Mouse (Mus musculus): ENCODE data around the gene Vmp1. TPM values are rescaled to one million over a fixed set of nuclear protein-coding genes. Genes with fewer than 3 reads are reported as not detected.

The Vmp1 gene
- polyA plus RNA-seq, 1 experiment = 365 TPM

DNA sequence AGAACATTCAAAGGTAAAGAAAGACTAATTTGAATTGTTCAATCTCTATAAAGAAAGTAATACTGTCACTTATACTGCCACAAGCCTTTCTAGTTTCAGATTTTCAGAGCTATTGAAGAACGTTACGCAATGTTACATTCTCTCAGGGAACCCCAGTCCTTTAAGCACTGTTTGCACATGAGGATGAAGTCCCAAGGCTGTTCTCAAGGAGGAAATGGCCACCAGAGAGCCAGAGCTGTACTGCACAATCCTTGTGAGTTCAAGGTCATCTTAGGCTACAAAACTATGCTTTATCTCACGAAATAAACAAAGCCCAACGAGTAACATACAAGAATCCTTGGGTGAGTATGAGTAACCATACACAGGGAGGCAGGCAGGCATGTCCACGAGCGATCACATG lies 49.2 kb downstream of the Vmp1 start:
- no peak for DNase-seq (ENCODE audit: low spot score)

DNA sequence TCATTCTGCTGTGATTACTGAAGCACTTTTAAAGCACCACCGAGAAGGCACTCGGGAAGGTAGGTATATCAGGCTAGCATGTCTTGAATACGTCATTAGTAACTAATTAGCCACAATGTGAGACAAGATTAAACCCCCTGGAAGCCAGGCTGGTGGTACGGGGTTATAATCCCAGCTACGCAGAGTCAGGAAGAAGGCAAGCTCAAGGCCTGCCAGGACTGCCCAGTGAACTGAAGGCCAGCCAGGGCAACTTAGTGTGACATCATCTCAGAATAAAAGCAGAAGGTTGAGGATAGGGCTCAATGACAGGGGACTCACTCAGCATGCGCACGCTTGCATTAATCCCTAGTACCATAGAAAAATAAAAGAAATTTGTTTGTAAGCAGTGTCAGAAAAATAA lies 53.7 kb downstream of the Vmp1 start:
- DNase-seq (ENCODE audit: low spot score) = no peak

DNA sequence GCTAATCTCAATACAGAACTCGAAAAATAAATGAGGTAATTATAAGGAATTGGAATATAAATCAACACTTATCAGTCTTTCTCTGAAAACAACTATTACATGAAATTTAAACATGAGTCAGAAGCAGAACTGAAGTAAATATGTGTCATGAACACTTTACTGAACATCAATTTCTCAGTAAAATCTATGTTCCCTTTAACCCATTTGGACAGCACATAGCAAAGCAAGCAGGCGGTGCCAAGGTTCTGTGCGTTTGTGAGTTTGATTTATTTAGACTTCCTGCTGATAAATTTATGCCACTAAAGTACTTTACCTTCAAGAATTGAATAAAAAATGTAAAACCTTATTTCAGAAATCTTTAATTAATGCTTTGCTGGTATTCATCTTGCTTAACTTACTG lies 54.2 kb downstream of the Vmp1 start:
- no peak for DNase-seq (ENCODE audit: low spot score)

DNA sequence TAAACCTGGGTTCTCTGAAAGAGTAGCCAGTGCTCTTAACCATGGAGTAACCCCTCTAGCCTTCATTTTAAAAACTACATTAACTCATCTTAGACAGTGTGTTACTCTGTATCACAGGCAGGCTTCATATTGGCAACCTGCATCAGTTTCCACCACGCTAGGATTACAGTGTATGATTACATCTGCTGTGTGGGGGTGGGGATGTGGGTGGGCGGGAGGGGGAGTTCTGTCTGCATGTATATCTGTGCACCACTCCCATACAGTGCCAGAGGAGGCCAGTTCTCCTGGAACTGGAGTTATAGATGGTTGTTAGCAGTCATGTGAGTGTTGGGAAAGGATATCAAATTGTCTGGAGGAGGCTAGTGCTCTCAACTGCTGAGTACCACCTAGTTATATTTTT lies 55.2 kb downstream of the Vmp1 start:
- DNase-seq (ENCODE audit: low spot score) = no peak

DNA sequence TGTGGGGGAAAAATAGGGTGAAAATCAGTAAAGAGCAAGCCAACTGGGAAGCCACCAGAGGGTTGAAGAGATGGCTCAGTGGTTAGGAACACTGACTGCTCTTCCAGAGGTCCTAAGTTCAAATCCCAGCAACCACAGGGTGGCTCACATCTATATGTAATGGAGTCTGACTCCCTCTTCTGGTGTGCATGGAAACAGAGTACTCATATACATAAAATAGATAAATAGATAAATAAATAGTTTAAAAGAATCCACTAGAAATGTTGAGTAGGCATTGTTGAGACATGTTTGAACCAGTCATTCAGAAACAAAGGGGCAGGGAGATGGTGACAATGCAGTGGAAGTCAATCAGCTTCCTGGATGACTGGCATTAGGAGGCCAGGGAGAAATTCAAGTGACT lies 56.0 kb downstream of the Vmp1 start:
- DNase-seq (ENCODE audit: low spot score) = no peak

DNA sequence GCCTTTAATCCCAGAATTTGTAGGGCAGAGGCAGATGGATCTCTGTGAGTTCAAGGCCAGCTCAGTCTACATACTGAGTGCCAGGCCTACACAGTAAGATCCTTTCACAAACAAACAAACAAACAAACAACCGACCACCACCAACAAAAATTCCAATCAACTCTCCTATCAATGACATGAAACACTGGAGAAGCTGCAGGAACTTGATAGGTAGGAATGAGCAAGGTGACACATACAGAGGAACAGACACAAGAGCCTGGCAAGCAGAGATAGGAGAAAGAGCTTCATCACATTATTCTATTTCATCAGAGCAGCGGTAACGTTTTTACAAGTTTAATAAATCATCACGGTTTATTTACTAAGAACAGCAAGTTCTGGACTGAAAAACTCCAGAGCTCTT lies 56.9 kb downstream of the Vmp1 start:
- DNase-seq (ENCODE audit: low spot score) = no peak

DNA sequence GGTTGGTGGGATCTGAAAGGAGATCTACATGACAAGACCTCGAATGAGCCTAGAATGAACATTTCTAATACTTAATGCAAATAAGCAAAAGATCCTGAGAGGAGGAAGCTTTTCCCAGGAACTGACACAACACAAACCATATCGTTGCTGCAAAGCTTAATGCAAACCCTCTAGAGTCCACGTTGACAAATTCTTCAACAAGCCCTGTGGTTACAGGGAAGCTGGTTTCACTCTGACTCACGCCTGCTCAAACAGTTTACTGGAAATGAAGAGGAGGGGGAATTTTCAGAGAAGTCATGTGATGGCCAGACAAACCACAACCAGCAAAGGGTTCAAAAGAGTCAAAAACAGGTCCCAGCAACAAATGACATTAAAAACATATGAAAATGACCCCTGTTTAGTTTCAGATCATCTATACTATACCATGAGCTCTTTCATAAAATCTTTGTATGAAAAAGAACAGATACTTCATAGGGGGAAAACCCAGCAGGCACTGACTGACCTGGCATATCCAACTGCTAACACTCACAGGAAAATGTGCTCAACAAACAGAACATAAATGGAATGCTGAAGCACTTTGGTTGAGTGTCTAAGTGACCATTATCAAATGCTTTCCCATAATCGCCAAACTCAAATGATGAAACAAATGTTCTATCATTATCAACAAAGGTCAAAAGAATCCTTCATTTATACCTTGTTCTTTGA lies 59.2 kb downstream of the Vmp1 start:
- DNase-seq (ENCODE audit: low spot score) = no peak

DNA sequence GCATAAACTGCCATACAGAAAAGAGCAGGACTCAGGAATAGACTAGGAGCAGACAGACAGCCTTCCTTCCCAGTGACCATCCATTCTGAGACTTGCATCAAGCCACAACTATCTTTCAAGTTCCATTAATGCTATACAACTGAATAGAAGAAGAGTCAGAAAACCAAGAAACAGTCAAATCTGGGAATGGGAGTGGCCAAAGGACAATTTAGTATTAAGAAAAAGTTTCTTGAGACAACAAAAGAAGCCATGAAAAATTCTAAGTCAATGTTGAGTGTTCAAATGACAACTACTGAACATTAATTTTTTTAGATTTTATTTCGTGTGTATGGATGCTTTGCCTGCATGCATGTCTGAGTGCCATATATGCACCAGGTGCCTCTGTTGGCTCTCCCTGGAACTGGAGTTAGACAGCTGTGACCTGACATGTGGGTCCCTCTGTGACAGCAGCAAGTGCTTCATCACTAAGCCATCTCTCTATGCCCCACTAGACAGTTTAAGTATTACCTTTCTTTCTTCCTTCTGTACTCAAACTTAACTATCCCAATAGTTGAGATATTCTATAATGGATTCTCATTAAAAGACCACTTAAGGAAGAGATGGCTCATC lies 60.1 kb downstream of the Vmp1 start:
- no peak for DNase-seq (ENCODE audit: low spot score)

DNA sequence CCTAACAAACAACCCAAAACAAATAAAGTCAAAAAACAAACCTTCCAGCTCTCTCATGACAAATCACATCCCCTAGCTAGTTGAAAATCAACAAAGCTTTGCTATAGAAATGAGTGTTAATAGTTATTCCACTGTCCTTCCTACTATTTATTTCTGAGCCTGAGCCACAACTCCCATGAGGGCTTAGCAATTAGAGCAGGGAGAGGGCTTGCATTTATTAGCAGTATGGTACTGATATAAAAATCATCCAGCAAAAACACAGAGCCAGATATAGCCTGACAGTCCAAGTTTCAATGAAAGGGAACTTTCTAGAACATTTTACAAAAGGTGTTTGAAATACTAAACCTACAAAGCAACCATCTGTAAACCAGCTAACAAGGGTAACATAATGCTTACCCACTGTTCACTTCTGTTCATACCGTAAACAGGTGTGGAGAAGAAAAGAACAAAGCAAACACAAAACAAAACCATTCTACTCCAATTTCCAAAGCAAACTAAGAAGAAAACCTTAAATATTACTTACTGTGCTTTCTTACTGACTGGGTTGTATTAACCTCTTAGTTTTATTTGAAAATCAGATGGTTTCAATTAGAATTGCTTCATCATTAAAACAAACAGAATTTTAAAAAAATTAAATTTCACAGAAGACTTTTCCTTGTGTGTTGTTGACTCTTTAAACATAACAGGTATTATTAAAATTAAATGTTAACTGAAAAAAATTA lies 61.3 kb downstream of the Vmp1 start:
- no peak for DNase-seq (ENCODE audit: low spot score)

DNA sequence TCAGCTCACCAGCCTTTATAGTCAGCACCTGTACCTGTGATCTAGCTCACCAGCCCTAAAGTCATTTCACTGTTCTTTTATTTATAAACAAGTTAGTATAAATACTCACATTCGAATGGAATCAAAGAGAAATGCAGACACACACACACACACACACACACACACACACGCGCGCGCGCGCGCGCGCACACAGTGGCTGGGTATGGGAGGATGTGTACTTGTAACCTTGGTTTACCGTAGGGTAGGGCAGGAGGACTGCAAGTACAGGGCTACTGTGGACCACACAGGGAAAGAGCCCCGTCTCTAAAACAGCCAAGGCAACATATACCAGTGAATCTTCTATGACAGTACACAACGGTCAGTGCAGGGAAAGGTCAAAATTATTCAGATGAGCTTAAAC lies 62.5 kb downstream of the Vmp1 start:
- DNase-seq (ENCODE audit: low spot score) = no peak

DNA sequence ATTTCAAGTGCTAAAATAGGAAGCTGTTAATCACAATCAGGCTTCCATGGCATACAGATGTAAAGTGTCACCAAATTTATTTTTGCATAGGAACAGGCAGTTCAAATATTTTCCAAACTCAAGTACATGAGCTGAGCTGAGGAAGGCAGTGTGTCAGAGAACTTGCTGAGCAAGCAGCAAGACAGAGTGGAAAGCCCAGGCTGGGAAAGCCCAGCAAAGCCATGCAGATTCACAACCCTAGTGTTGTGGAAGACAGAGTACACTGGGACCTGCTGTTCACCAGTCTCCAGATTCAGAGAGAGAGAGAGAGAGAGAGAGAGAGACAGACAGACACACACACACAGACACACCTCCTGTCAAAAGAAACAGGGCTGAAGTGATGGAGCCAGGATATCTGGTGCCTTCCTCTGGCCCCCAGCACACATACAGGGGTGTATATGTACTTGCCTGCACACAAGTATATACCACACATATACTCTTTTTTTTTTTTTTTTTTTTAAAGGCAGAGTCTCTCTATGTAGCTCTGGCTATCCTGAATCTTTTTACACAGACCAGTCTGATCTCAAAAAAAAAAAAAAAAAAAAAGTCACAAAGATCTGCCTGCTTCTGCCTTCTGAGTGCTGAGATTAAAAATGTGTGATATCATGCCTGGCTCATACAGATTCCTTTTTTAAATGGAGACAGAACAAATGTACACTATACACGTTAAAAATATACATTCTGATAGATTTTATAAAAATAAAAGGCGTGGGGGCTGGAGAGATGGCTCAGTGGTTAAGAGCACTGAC lies 64.9 kb downstream of the Vmp1 start:
- DNase-seq (ENCODE audit: low spot score) = no peak

DNA sequence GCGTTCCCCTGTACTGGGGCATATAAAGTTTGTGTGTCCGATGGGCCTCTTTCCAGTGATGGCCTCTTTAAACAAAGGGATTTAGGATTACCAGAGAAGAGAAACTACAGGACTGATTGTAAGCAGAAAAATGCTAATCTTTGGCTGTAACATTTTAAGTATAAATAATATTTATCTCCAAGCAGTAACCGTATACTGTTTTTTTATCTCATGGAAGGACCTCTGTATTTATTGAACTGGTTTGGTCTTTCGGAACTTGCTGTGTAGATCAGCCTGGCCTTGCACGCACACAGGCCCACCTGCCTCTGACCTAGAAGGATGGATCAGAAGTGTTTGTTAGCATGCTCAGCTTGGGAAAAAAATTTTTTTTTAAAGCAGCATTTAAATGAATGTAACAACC lies 69.0 kb downstream of the Vmp1 start:
- DNase-seq (ENCODE audit: low spot score) = no peak

DNA sequence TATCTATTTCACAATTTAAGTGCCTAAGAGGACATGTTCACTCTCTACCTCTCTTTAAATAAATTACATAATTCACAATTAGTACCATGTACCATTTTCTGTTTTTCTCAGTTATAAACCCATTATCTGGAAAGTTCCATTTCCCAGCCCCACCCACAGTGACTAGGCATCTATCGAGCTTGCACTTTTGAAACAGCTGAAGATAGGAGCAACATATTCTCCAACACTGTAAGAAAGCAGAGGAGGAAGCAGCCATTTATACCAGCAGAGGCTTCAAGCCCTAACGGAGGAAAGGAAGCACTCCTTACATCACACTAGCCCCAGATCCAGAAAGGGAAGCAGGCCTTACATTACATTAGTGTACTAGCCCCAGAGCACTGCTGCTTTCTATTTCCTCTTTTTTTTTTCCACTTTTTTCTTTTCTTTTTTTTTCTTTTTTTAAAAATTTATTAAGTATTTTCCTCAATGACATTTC lies 69.5 kb downstream of the Vmp1 start:
- DNase-seq (ENCODE audit: low spot score) = no peak

DNA sequence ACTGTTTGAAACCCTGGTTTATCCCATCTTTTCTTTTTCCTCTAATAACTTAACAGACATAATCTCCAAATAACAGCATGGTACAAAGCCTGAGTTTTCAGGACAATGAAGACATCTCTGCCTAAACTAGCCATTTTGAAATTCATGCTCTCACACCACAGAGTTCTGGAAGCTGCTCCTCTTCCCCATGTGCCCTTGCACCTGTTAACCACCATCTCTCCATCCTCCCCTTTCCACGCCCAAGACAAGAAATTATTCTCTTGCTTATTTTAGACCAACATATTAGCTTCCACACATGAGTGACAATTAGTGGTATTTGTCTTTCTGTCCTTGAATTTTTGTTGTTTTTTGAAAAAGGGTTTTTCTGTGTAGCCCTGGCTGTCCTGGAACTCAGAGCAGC lies 71.6 kb downstream of the Vmp1 start:
- no peak for DNase-seq (ENCODE audit: low spot score)

DNA sequence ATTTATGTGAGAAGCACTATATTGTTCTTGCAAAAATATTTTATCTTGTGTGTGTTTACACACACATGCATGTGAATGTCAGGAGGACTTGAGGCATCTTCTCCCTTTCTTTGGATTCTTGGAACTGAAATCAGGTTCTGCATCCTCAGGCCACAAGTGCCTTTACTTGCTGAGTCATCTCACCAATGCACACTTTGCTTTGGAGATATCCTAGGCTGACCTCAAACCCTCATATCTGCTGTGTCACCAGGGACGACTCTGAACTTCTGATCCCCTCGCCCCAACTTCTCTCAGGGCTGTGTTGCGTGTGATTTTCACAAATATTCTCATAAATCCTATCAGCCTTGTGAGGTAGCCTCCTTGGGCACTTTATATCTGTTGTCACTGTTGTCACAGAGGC lies 73.4 kb downstream of the Vmp1 start:
- no peak for DNase-seq (ENCODE audit: low spot score)

DNA sequence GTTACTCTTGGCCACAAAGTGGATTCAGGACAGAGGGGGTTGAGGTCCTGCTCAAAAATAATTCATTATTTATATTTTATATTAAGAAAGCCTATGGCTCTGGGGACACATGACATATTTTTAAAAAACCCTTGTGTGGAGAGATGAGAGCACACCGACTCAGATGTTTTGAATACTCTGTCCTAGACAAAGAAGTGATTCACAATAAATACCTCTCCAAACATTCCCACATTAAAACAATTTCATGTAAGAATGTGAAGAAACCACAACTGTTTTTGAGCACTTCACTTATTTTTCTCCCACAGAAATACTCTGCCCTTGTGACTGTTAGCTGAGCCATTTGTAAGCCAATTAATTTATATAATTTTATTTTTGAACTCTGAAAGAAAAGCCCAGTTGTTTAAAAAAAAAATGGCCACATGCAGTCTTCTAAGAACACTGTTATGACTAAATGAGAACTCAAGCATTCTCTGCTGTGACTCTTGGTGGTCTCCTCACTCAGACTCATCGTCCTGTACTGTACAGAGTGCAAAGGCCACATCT lies 75.8 kb downstream of the Vmp1 start:
- DNase-seq (ENCODE audit: low spot score) = no peak

DNA sequence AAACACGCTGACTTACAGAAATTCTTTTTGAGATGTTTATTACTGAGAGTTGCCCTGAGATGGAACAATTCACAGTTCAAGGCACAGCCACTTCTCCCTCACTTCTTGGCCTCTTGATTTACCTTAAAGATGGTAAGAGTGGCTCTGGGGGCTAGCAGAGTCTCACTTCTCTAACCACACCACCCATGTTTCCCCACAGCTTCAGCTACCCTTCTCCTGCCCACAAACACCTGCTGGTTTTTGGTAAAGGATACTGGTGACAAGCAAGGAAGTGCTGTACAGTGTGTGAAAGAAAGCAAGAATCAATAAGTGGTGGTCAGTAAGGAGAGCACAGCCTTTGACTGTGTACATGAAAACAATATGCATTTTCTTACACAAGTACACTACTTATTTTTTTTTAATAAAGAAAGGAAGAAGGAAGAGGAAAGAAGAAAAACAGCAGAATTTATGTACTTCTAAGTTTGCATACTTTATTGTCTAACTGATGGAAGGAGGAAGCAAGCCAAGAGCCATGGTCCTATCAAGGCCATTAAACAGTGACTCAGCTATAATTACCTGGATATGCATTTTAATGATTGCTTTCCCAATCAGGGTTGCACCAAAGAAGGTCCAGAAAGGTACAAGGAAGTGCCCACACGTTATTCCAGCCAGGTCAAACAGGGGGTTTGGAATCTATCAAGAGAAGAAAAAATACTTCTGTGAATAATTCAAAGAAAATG lies 76.9 kb downstream of the Vmp1 start:
- DNase-seq (ENCODE audit: low spot score) = no peak

DNA sequence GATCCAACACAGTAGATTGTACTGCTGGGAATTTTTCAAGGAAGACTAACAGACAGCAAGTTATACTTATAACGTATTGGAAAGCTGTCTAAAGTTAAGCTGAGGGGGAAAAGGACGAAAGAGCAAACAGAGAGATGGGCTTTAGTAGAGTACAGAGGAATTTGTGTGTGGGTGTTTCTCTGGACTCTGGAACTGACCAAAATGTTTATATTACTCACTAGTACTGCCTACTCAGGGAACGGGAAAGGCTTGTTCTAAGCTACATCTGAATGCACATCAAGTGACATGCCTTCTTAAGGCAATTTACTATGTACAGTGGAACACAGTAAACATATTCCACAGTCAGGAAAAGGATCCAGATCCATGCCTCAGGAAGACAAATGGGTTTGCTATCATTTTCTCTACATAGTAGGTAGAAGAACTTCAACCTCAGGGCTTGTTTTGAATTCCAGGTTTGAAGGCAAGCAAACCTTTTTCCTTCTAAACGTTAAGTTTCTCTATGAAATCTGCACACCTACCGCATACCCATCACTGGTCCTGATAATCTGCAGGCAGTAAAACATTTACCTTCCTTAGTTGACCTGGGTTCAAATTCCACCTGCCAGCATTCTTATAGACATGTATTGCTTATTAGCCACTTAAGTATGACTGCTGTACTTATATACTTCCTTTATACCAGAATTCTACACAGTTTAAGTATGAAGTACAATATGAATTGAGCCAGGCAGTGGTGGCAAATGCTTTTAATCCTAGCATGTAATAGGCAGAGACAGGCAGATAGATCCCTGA lies 78.7 kb downstream of the Vmp1 start:
- no peak for DNase-seq (ENCODE audit: low spot score)

DNA sequence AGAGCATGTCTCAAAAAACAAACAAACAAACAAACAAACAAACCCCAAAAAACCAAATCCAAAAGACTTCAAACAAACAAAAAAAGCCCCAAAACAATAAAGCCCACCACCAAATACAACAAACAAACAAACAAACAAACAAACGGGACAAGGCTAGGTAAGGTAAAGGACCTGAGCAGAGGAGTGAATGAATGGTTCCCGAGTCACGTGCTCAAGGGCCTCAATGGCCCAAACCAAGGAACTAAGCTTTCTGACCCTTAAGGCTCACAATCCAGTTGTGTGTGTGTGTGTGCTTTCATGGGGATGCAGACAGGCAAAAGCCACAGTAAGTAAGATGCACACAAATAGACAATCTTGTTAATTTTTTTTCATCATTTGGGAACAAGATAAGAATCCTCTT lies 79.3 kb downstream of the Vmp1 start:
- DNase-seq (ENCODE audit: low spot score) = no peak

DNA sequence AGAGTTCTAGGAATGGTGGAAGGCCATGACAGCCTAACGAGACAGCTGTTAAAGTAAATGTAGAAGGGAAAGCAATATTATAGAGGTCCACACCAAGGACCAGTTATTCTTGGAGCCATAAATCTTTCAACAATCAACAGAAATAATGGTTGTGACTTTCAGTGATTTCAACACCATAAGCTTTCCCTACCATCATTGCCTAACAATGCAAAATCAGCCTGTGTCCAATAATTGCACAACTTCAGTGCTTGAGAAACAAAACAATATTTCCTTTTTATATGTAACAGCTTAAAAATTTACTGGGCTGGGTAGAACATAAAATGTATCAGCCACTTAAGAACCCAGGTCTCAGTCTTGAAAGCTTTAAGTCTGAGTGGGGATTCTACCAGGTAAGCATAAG lies 79.9 kb downstream of the Vmp1 start:
- DNase-seq (ENCODE audit: low spot score) = no peak

DNA sequence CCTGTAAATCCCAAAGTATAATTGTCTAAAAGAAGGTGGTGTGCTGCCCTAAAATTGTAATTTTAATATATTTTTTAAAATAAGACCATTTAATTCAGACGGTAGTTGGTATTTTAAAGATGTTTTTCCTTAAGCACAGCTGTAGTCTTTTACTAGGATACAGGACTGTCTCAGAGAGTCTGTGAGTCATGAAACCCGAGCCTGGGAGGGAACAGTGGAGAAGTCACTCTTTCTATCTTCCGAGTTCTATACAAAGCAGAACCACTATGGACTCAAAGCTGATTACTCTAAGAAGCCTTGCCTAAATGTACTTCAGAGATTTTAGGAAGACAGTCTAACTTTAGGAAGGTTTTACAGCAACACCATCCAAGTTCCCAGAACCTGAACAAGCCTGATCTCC lies 81.5 kb downstream of the Vmp1 start:
- no peak for DNase-seq (ENCODE audit: low spot score)

Measured in urinary bladder, adult 2 months (tissue).